Mouse (Mus musculus) midbrain, embryonic 16.5 days (tissue): ENCODE data around the gene Rps29. TPM values are rescaled to one million over a fixed set of nuclear protein-coding genes. Genes with fewer than 3 reads are reported as not detected.
A peak's percentile ranks its signal among the peaks of the same experiment; 100 is the strongest.

Source experiments
- ATAC-seq: fragments of 200-750 bp; cut with Nextera tagmentation; 2 replicates; pipeline ENCODE4 v1.8.0; 2017; ENCODE audit warnings: moderate TSS enrichment
- H3K27ac ChIP-seq: fragments of 300-500 bp; sonication (generic); 2 replicates; pipeline ENCODE4 v1.5.1; 2014; ENCODE audit warnings: mild to moderate bottlenecking, low read length, mixed read lengths
- H3K27me3 ChIP-seq: fragments of 300-500 bp; sonication (generic); 2 replicates; pipeline ENCODE4 v1.6.1; 2014; ENCODE audit warnings: low read depth, low read length, mixed read lengths; ENCODE audit not compliant: control insufficient read depth, insufficient read depth
- H3K36me3 ChIP-seq: fragments of 300-500 bp; sonication (generic); 2 replicates; pipeline ENCODE4 v1.6.1; 2014; ENCODE audit warnings: mild to moderate bottlenecking, low read length, moderate library complexity, mixed read lengths; ENCODE audit not compliant: control insufficient read depth, insufficient read depth
- H3K4me1 ChIP-seq: fragments of 300-500 bp; sonication (generic); 2 replicates; pipeline ENCODE4 v1.6.1; 2014; ENCODE audit warnings: mild to moderate bottlenecking, low read length, mixed read lengths; ENCODE audit not compliant: control insufficient read depth, insufficient read depth
- H3K4me2 ChIP-seq: fragments of 300-500 bp; sonication (generic); 2 replicates; pipeline ENCODE4 v1.6.1; 2014; ENCODE audit warnings: mild to moderate bottlenecking, low read length, mixed read lengths
- H3K4me3 ChIP-seq: fragments of 300-500 bp; sonication (generic); 2 replicates; pipeline ENCODE4 v1.5.1; 2014; ENCODE audit warnings: low read depth, mild to moderate bottlenecking, low read length, moderate library complexity, mixed read lengths
- H3K9ac ChIP-seq: fragments of 300-500 bp; sonication (generic); 2 replicates; pipeline ENCODE4 v1.6.1; 2014; ENCODE audit warnings: low read depth, low read length, mixed read lengths
- H3K9me3 ChIP-seq: fragments of 300-500 bp; sonication (generic); replicated peaks from 2 replicates; pipeline ENCODE4 v1.6.1; 2014; ENCODE audit warnings: mild to moderate bottlenecking, low read length, mixed read lengths; ENCODE audit not compliant: control insufficient read depth, poor library complexity, severe bottlenecking
- WGBS: fragments of 180-500 bp; shearing (Covaris S2); extraction: QIAGEN DNeasy Blood & Tissue Kit; methylation state at CpG from one replicate; pipeline ENCODE4 v1.1.7; 2014; 5-methylcytosine and 5-hydroxymethylcytosine counted together
- polyA plus RNA-seq: library from polyadenylated mRNA; unstranded; fragments of >200 nt; fragmentation: Nextera tagmentation; extraction: Ambion mirVana; gene quantifications from 2 replicates; pipeline ENCODE4 v1.2.1, GENCODE M21; 2015

Rps29 gene
- polyA plus RNA-seq, 1 experiment from 2014 or later: 919 TPM

GRCm38 (mm10) chr12:69150049-69150448 is 8.9 kb downstream of the Rps29 start:
- Histone ChIP-seq H3K4me2 (0 out of 2 replicates have a peak overlapping the region, but pooled peaks have one; percentile 7), H3K9ac (no peak overlapping the region), H3K9me3 (no peaks in the 10 kb centered on the region), H3K27ac (no peak overlapping the region), H3K27me3 (no peaks in the 10 kb centered on the region), H3K4me3 (no peak overlapping the region), H3K4me1 (no peaks in the 10 kb centered on the region), H3K36me3 (no peaks in the 10 kb centered on the region)
- WGBS: 85% methylated on average over 13 of the region's 13 CpGs
- ATAC-seq: no peak

DNA sequence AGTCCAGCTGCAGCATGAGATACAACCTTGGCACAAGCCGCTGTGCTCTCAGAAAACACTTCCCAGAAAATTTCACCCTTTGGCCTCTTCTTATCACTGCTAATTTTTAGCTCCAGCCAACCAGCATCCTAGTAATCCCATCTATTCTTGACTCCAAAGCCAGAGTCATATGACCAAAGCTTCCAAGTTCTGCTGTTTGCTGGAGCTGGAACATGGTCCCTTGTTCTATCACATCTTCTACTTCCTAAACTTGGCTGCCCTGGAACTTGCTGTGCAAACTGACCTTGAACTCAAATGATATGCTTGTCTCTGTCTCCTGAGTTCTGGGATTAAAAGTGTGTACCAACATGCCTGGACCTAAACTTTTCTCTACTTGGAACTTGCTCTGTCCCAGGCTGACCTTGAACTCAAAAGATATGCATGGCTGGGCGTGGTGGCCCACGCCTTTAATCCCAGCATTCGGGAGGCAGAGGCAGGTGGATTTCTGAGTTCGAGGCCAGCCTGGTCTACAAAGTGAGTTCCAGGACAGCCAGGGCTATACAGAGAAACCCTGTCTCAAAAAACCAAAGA is 11.7 kb downstream of the Rps29 start:
- H3K36me3 ChIP-seq: no peaks in the 10 kb centered on the region
- H3K4me2 ChIP-seq: no peak overlapping the region
- no peak for ATAC-seq
- WGBS: 93% methylated on average over 5 of the region's 5 CpGs
- no peak overlapping the region for H3K9ac ChIP-seq
- no peaks in the 10 kb centered on the region for H3K27me3 ChIP-seq
- no peak overlapping the region for H3K4me3 ChIP-seq
- H3K9me3 ChIP-seq: no peaks in the 10 kb centered on the region
- H3K27ac ChIP-seq: no peak overlapping the region
- H3K4me1 ChIP-seq: no peaks in the 10 kb centered on the region

DNA sequence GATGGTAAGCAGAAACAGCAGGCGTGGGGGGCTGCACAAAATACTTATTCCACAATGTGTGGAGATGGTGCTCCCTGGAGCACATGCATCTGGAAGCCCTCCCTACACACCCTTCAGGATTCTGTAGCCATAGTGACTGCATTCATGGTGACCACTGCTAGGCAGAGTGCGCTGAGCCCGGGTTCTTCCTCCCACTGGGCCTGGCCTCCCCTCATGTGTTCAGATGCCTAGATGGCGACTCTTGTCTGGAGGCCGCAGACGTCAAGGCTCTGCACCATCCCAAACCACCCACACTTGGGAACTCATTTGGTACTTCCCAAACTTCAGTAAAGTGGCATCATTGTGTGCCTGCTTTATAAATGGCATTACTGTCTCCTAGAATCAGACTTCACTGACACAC is 15.5 kb downstream of the Rps29 start:
- no peak overlapping the region for H3K27ac ChIP-seq
- no peaks in the 10 kb centered on the region for H3K4me1 ChIP-seq
- no peaks in the 10 kb centered on the region for H3K27me3 ChIP-seq
- 0 out of 2 replicates have a peak, but pooled peaks have one; percentile 21 for ATAC-seq
- H3K4me2 ChIP-seq: no peak overlapping the region
- no peaks in the 10 kb centered on the region for H3K9me3 ChIP-seq
- WGBS: 68% methylated on average over 6 of the region's 6 CpGs
- no peak overlapping the region for H3K9ac ChIP-seq
- no peaks in the 10 kb centered on the region for H3K36me3 ChIP-seq
- H3K4me3 ChIP-seq: no peak overlapping the region

GRCm38 (mm10) chr12:69139841-69140240 is 19.1 kb downstream of the Rps29 start:
- 92% methylated on average over 7 of the region's 7 CpGs for WGBS
- Histone ChIP-seq H3K9me3 (no peaks in the 10 kb centered on the region), H3K27me3 (no peaks in the 10 kb centered on the region), H3K27ac (no peak overlapping the region), H3K4me3 (no peak overlapping the region), H3K4me2 (no peak overlapping the region), H3K4me1 (no peaks in the 10 kb centered on the region), H3K36me3 (no peaks in the 10 kb centered on the region), H3K9ac (no peak overlapping the region)
- no peak for ATAC-seq

GRCm38 (mm10) chr12:69139201-69139600 is 19.8 kb downstream of the Rps29 start:
- H3K4me2 ChIP-seq: no peak overlapping the region
- ATAC-seq: no peak

DNA sequence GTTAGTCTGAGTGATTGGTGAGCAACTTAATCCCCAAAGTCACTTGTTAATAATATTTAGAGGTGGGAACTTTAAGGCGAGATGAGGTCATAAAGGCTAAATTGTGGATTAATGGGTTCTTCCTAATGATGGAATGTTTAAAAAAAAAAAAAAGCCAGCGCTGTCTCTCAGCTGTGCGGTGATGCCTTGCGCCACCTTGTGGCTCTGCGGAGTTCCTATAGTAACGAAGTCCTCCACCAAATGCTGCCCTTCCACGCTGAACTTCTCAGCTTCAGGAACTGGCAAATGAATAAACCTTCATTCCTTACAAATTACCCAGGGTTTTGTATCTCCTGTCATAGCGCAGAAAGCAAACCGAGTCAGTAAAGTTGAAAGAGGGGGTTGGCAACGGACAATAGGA is 27.0 kb downstream of the Rps29 start:
- no peak overlapping the region for H3K27ac ChIP-seq
- H3K27me3 ChIP-seq: no peaks in the 10 kb centered on the region
- no peaks in the 10 kb centered on the region for H3K9me3 ChIP-seq
- H3K9ac ChIP-seq: no peak overlapping the region
- H3K4me1 ChIP-seq: no peaks in the 10 kb centered on the region
- 7% methylated on average over 10 of the region's 10 CpGs for WGBS
- H3K4me3 ChIP-seq: no peak overlapping the region
- no peaks in the 10 kb centered on the region for H3K36me3 ChIP-seq
- no peak for ATAC-seq
- H3K4me2 ChIP-seq: peak overlapping the region; percentile 4; the same call in 1 of the 2 replicates

More at GRCm38 (mm10) chr12:69139201-69139600, 19.8 kb downstream of the Rps29 start:
- H3K9me3 ChIP-seq: no peaks in the 10 kb centered on the region
- no peaks in the 10 kb centered on the region for H3K27me3 ChIP-seq
- no peak overlapping the region for H3K27ac ChIP-seq
- H3K4me1 ChIP-seq: no peaks in the 10 kb centered on the region
- 92% methylated on average over 3 of the region's 3 CpGs for WGBS
- no peak overlapping the region for H3K9ac ChIP-seq
- H3K36me3 ChIP-seq: no peaks in the 10 kb centered on the region
- no peak overlapping the region for H3K4me3 ChIP-seq

DNA sequence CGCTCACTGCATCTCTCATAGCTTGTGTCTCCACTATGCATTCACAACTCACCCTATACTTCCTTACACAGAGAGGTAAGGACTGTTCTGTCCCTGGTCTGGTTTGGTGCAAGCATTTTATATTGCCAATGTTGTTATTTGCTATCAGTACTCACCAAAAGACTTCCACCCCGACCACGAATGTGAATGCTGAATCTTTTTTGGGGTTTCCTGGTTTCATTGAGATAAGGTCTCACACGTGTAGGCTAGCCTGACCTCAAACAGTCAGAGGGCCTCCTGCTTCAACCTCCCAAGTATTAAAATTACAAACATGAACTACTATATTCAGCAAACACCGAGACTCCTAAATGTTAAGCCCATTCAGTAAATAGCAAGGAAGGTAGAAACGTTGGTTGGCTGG is 27.7 kb downstream of the Rps29 start:
- no peak overlapping the region for H3K9ac ChIP-seq
- no peak overlapping the region for H3K4me3 ChIP-seq
- 82% methylated on average over 6 of the region's 6 CpGs for WGBS
- no peak overlapping the region for H3K27ac ChIP-seq
- no peak for ATAC-seq
- H3K4me2 ChIP-seq: no peak overlapping the region
- no peaks in the 10 kb centered on the region for H3K9me3 ChIP-seq
- H3K36me3 ChIP-seq: no peaks in the 10 kb centered on the region
- no peaks in the 10 kb centered on the region for H3K4me1 ChIP-seq
- H3K27me3 ChIP-seq: no peaks in the 10 kb centered on the region

- no peaks in the 10 kb centered on the region for H3K36me3 ChIP-seq
- H3K9ac ChIP-seq: no peak overlapping the region
- H3K4me1 ChIP-seq: no peaks in the 10 kb centered on the region
- H3K9me3 ChIP-seq: no peaks in the 10 kb centered on the region
- no peak overlapping the region for H3K4me3 ChIP-seq
- ATAC-seq: no peak
- no peaks in the 10 kb centered on the region for H3K27me3 ChIP-seq
- WGBS: 78% methylated on average over 12 of the region's 12 CpGs
- H3K4me2 ChIP-seq: no peak overlapping the region
- H3K27ac ChIP-seq: no peak overlapping the region
These were observed 28.5 kb downstream of the Rps29 start for GRCm38 (mm10) chr12:69130486-69130885.

DNA sequence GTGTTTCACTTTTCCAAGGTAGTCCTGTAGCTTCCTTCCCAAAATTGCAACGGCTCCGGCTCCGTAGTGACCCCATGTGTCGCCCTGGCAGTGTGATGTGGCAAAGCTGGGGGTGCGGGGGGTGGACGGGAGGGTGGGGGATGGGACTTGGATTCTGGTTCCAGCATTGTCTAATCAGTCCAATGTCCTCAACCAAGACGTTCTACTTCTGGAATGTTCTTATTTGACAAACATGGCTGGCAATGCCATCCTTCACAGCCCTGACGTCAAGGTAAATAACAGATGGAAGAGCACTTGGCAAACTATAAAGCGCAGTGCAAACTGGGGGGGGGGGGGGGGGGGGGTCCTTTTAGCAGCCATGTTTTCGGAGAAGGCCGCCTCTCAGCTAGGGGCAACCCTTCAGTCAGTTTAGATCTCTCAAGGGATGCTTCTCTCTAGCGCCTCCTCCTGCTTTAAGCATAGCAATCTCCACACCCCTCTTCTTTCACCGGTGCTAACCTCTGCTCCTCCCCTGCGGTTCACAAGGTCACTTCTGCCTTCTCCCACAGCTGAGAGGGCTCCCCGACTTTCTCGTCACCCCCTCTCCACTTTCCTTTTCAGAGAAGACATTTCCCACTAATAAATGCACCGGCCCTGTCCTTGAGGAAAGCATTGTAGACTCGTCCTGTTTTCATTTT is 29.2 kb downstream of the Rps29 start:
- Histone ChIP-seq H3K36me3 (no peaks in the 10 kb centered on the region), H3K9me3 (no peaks in the 10 kb centered on the region), H3K4me1 (no peaks in the 10 kb centered on the region), H3K4me2 (peak overlapping the region; percentile 32), H3K4me3 (no peak overlapping the region), H3K27ac (no peak overlapping the region), H3K9ac (no peak overlapping the region), H3K27me3 (no peaks in the 10 kb centered on the region)
- 51% methylated on average over 18 of the region's 18 CpGs for whole genome bisulfite sequencing
- ATAC-seq: no peak
